Mouse (Mus musculus): ENCODE results near the gene Gprin3.

DNA sequence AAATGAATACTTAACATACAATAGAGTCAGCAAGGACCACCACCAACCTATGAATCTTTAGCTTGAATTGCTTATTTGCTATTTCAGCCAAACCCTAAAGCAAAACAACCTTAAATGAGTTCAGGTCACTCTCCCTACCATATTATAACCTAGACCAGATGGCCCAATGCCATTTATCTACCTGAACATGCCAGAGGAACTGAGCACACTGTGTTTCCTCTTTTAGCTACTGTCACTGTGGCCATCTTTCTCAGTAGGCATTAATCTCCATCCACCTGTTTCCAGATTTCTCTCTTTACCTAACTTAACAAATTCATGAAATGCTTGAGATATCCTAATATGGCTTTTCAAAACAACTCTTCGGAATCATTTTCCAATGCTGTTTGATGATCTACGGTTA lies 114.9 kb downstream of the Gprin3 start:
- TF ChIP-seq CTCF (IDR thresholded peaks at IDR 0.05; ENCODE audit: borderline replicate concordance, control insufficient read depth, extremely low read depth, insufficient read depth, low read length, poor library complexity) (no peak), POLR2A (IDR thresholded peaks at IDR 0.05; ENCODE audit: control insufficient read depth, extremely low read depth, insufficient read depth, low read length, poor library complexity) (no peak)
